Mouse (Mus musculus) kidney, adult 2 months (tissue): Measurements from ENCODE around the gene Armc5. TPM values are rescaled to one million over a fixed set of nuclear protein-coding genes. Genes with fewer than 3 reads are reported as not detected.

Source experiments
- DNase-seq: peaks from one replicate; pipeline ENCODE4 v3.0.0; 2021
- H3K27ac ChIP-seq: fragments of 200-500 bp; 2 replicates; pipeline ENCODE4 v1.5.1; 2012; ENCODE audit warnings: low read depth, low read length, control low read depth, inconsistent platforms; ENCODE audit not compliant: insufficient read depth
- H3K27me3 ChIP-seq: fragments of 200-500 bp; replicated peaks from 2 replicates; pipeline ENCODE4 v1.6.1; 2012; ENCODE audit warnings: mild to moderate bottlenecking, moderate library complexity, low read length, inconsistent platforms; ENCODE audit not compliant: control insufficient read depth, insufficient read depth
- H3K36me3 ChIP-seq: fragments of 200-500 bp; 2 replicates; pipeline ENCODE4 v1.6.1; 2012; ENCODE audit warnings: mild to moderate bottlenecking, moderate library complexity, low read length, inconsistent platforms; ENCODE audit not compliant: control insufficient read depth, insufficient read depth
- H3K4me1 ChIP-seq: fragments of 200-500 bp; 2 replicates; pipeline ENCODE4 v1.6.1; 2011; ENCODE audit warnings: low read length; ENCODE audit not compliant: control insufficient read depth, insufficient read depth
- H3K4me3 ChIP-seq: fragments of 200-500 bp; 2 replicates; pipeline ENCODE4 v1.5.1; 2011; ENCODE audit warnings: mild to moderate bottlenecking, low read depth, low read length, control low read depth; ENCODE audit not compliant: insufficient read depth
- CTCF ChIP-seq: fragments of 200-500 bp; conservative IDR thresholded peaks from 2 replicates; pipeline ENCODE4 v1.5.1; 2011; ENCODE audit warnings: low read depth, mild to moderate bottlenecking, control low read depth, low read length, moderate library complexity, mixed read lengths; ENCODE audit not compliant: insufficient read depth, insufficient read length
- POLR2A ChIP-seq: fragments of 200-500 bp; IDR thresholded peaks from one replicate; pipeline ENCODE4 v1.6.1; 2011; ENCODE audit warnings: low read depth, low read length, control low read depth
- WGBS: fragments of 180-500 bp; shearing (Covaris S2); methylation state at CpG from one replicate; pipeline ENCODE4 v1.1.7; 2018; 5-methylcytosine and 5-hydroxymethylcytosine counted together
- polyA plus RNA-seq: library from polyadenylated mRNA; depleted of rRNA; stranded (reverse); fragments of >200 nt; gene quantifications from 2 replicates; pipeline ENCODE4 v1.2.3, GENCODE M21; 2012

The Armc5 gene
- polyA plus RNA-seq, 1 experiment, result 27.9 TPM

- Histone ChIP-seq H3K4me3 (peak overlapping the region; percentile 86), H3K36me3 (no peaks in the 10 kb centered on the region), H3K27ac (peak overlapping the region; percentile 98), H3K27me3 (no peaks in the 10 kb centered on the region), H3K4me1 (peaks cover 12% of the 10 kb centered on the region; the same call in 1 of the 2 replicates)
- DNase-seq, result no peak
- TF ChIP-seq CTCF (no peak), POLR2A (no peak)
- WGBS, result under 1% methylated on average over 25 of the region's 25 CpGs
Observed at GRCm38 (mm10) chr7:128237593-128237926, 418 bp downstream of the Armc5 start.

DNA sequence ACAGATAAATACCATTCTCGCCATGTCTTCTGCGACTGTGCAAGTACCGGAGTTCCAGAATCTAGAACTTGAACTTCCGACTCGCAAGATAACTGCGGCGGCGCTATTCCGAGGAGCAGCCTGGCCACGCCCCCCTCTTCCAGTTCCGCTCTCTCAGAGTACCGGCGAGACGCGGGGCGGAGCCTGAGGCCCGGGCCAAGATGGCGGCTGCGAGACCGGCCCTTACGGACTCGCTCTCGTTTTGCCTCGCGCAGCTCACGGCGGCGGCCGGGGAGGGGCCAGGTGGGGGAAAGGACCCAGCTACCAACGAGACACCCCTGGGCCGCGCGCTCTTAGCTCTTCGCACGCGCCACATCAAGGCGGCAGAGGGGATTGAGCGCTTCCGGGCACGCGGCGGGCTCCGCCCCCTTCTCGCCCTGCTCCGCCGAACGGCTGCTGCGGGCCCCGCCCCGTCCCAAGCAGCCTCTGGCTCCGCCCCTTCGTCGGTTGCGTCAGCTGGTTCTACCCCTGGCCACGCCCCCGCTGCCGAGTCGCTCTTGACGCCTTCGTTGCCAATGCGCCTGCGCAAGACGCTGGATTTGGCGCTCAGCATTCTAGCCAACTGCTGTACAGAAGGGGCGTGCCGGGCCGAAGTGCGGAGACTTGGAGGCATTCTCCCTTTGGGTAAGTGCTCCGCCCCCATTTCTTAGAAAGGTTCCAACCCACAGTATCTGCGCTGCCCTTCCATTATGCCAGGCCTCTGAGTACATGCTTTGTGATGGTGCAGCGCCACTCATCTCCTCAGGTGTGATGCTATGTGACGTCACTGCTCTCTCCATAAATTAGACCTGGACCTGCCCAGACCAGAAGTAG is 1.0 kb downstream of the Armc5 start, which contains the start of gene 9130023H24Rik:
Gene 9130023H24Rik, minus strand, starts transcription at position 105 of the 852 bp plus-strand sequence.
- under 1% methylated on average over 71 of the region's 72 CpGs for WGBS
- Histone ChIP-seq H3K36me3 (no peaks in the 10 kb centered on the region), H3K27ac (peak within 1 kb of the TSS; percentile 98), H3K4me3 (peak within 1 kb of the TSS; percentile 86), H3K27me3 (no peaks in the 10 kb centered on the region), H3K4me1 (peaks cover 12% of the 10 kb centered on the region; the same call in 1 of the 2 replicates)
- no peak for TF ChIP-seq CTCF
- TF ChIP-seq POLR2A, result peak; percentile 48
- DNase-seq, result peak; percentile 100

DNA sequence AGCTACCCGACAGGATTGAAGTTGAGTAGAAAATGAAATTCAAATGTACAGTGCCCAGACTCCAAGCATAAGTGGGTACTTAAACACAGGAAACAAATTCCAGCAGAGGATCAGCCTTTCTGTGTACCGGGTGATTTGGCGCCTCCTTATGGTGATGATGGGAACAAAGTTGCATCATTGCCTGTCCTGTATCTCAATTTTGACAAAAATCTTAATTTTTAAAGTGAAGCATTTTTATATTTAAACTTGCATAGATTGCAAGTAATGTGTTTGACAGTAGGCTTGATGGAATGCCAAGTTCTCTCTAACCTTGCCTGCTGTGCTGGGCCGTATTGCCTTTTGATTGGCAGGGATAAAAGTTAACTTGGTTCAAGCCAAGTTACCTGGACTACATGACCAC is 1.8 kb downstream of the Armc5 start:
- H3K4me3 ChIP-seq, result no peak overlapping the region
- H3K4me1 ChIP-seq, result peaks cover 12% of the 10 kb centered on the region; the same call in 1 of the 2 replicates
- 17% methylated on average over 4 of the region's 4 CpGs for WGBS
- no peaks in the 10 kb centered on the region for H3K36me3 ChIP-seq
- no peak overlapping the region for H3K27ac ChIP-seq
- no peaks in the 10 kb centered on the region for H3K27me3 ChIP-seq
- DNase-seq, result peak; percentile 41
- TF ChIP-seq CTCF, result peak; percentile 32; the same call in 1 of the 2 replicates
- no peak for TF ChIP-seq POLR2A

- H3K36me3 ChIP-seq, result peaks cover 2% of the 10 kb centered on the region
- no peak overlapping the region for H3K27ac ChIP-seq
- DNase-seq, result no peak
- H3K27me3 ChIP-seq, result no peaks in the 10 kb centered on the region
- no peak overlapping the region for H3K4me3 ChIP-seq
- TF ChIP-seq POLR2A, result no peak
- no peak for TF ChIP-seq CTCF
- 94% methylated on average over 27 of the region's 27 CpGs for whole genome bisulfite sequencing
- peaks cover 12% of the 10 kb centered on the region; the same call in 1 of the 2 replicates for H3K4me1 ChIP-seq
Observed at GRCm38 (mm10) chr7:128240131-128240784, 3.1 kb downstream of the Armc5 start.

- TF ChIP-seq POLR2A (no peak), CTCF (no peak)
- Histone ChIP-seq H3K27me3 (no peaks in the 10 kb centered on the region), H3K27ac (no peak overlapping the region), H3K36me3 (peaks cover 2% of the 10 kb centered on the region), H3K4me1 (peaks cover 2% of the 10 kb centered on the region; the same call in 1 of the 2 replicates), H3K4me3 (no peak overlapping the region)
- no peak for DNase-seq
- 96% methylated on average over 16 of the region's 16 CpGs for WGBS
Observed at GRCm38 (mm10) chr7:128242331-128242730, 5.2 kb downstream of the Armc5 start.

DNA sequence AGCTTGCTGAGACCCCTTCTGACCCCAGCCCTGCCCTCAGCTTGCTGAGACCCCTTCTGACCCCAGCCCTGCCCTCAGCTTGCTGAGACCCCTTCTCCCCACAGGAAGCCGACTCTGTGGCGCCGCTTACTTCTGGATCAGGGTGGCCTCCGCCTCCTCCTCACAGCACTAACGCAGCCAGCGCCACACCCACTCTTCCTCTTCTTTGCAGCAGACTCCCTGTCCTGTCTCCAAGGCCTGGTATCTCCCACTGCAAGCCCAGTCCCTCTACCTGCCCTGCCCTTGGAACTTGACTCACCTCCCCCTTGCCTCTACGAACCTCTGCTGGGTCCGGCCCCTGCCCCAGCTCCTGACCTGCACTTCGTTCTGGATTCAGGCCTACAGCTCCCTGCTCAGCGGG is 6.8 kb downstream of the Armc5 start:
- peaks cover 2% of the 10 kb centered on the region for H3K36me3 ChIP-seq
- WGBS, result 83% methylated on average over 10 of the region's 10 CpGs
- no peak overlapping the region for H3K4me3 ChIP-seq

GRCm38 (mm10) chr7:128244410-128245025 is 7.4 kb downstream of the Armc5 start:
- DNase-seq, result no peak
- TF ChIP-seq POLR2A, result no peak
- no peak for TF ChIP-seq CTCF
- H3K27ac ChIP-seq, result no peak overlapping the region
- no peak overlapping the region for H3K4me3 ChIP-seq
- H3K4me1 ChIP-seq, result no peaks in the 10 kb centered on the region
- H3K27me3 ChIP-seq, result no peaks in the 10 kb centered on the region
- H3K36me3 ChIP-seq, result peaks cover 2% of the 10 kb centered on the region
- 94% methylated on average over 18 of the region's 18 CpGs for WGBS

More for the DNA sequence above, 6.8 kb downstream of the Armc5 start:
- Histone ChIP-seq H3K27ac (no peak overlapping the region), H3K4me1 (no peaks in the 10 kb centered on the region), H3K27me3 (no peaks in the 10 kb centered on the region)
- no peak for DNase-seq
- TF ChIP-seq POLR2A, result no peak
